ENCODE assay signal across 8 mouse cellular contexts in genomic region chr10:37138778-37139442, GRCm38 (mm10). TPM values are rescaled to one million over a fixed set of nuclear protein-coding genes. Genes with fewer than 3 reads are reported as not detected.
DNase-seq lines count a peak whose midpoint lies in the region; ATAC-seq lines count a peak whose summit lies in the region.

Gene Marcks, minus strand, starts transcription at chr10:37138920.

- H3K36me3 ChIP-seq in hindbrain, embryonic 11.5 days (ENCODE audit: control insufficient read depth, insufficient read depth, low read length): no peaks in the 10 kb centered on the region
- peaks cover 8% of the 10 kb centered on the region for H3K36me3 ChIP-seq in lung, embryonic 16.5 days (ENCODE audit: control insufficient read depth, insufficient read depth, low read length)

- no peaks in the 10 kb centered on the region for H3K27me3 ChIP-seq in hindbrain, embryonic 11.5 days (ENCODE audit: control insufficient read depth, insufficient read depth, low read length)
- H3K27me3 ChIP-seq in lung, embryonic 16.5 days (ENCODE audit: control insufficient read depth, insufficient read depth, low read depth, low read length): no peaks in the 10 kb centered on the region

- H3K9me3 ChIP-seq in hindbrain, embryonic 11.5 days (ENCODE audit: control insufficient read depth, low read length): no peaks in the 10 kb centered on the region
- H3K9me3 ChIP-seq in lung, embryonic 16.5 days (ENCODE audit: control insufficient read depth, low read length): no peaks in the 10 kb centered on the region

- H3K4me3 ChIP-seq in hindbrain, embryonic 11.5 days (ENCODE audit: low read depth, low read length): peak within 1 kb of the TSS; percentile 99
- peak within 1 kb of the TSS; percentile 81 for H3K4me3 ChIP-seq in lung, embryonic 16.5 days (ENCODE audit: low read length)

- peak; percentile 97 for DNase-seq in MN1 (ENCODE audit: low spot score)
- DNase-seq in cerebellum, adult 9-10 months: peak; percentile 80
- DNase-seq in frontal cortex, postnatal 10 days (ENCODE audit: low spot score in 2 of 2): peak; percentile 86 to 90
- peak; percentile 97 for DNase-seq in hindbrain, embryonic 11.5 days (ENCODE audit: low spot score)
- peak; percentile 89 for DNase-seq in layer of hippocampus, adult 9-11 months
- DNase-seq in ovary, postnatal 10 days (ENCODE audit: low spot score): peak; percentile 62
- peak; percentile 93 for DNase-seq in thymus, postnatal 0 days (ENCODE audit: low spot score)

- peak; percentile 67 for ATAC-seq in hindbrain, embryonic 11.5 days (ENCODE audit: low FRiP score)
- ATAC-seq in lung, embryonic 16.5 days (ENCODE audit: low read depth): peak; percentile 58

- peak within 1 kb of the TSS; percentile 54 for H3K4me2 ChIP-seq in hindbrain, embryonic 11.5 days (replicated peaks; ENCODE audit: low read depth, low read length)
- peak within 1 kb of the TSS; percentile 93 for H3K4me2 ChIP-seq in lung, embryonic 16.5 days (ENCODE audit: low read depth, low read length)

- 0 out of 2 replicates have a peak, but pooled peaks cover 2% of the 10 kb centered on the region for H3K4me1 ChIP-seq in hindbrain, embryonic 11.5 days (replicated peaks; ENCODE audit: control insufficient read depth, insufficient read depth, low read length)
- H3K4me1 ChIP-seq in lung, embryonic 16.5 days (replicated peaks; ENCODE audit: control insufficient read depth, insufficient read depth, low read length): peaks cover 11% of the 10 kb centered on the region

- H3K9ac ChIP-seq in hindbrain, embryonic 11.5 days (ENCODE audit: low read depth, low read length): peak within 1 kb of the TSS; percentile 100
- H3K9ac ChIP-seq in lung, embryonic 16.5 days (ENCODE audit: low read length): peak within 1 kb of the TSS; percentile 97

- under 1% methylated on average over 39 of the region's 39 CpGs for WGBS in hindbrain, embryonic 11.5 days
- under 1% methylated on average over 39 of the region's 39 CpGs for WGBS in lung, embryonic 16.5 days

- peak within 1 kb of the TSS; percentile 100 for H3K27ac ChIP-seq in hindbrain, embryonic 11.5 days (ENCODE audit: low read depth, low read length)
- H3K27ac ChIP-seq in lung, embryonic 16.5 days (ENCODE audit: low read length): peak within 1 kb of the TSS; percentile 97

RNA-seq across cellular contexts. Expression of gene Marcks, which starts in this region (rescaled TPM):
- polyA plus RNA-seq in hindbrain, embryonic 11.5 days (2014; fragmentation: Nextera tagmentation; extraction: Ambion mirVana): 407 and 453 TPM in 2 replicates
- polyA plus RNA-seq in lung, embryonic 16.5 days (2015; fragmentation: Nextera tagmentation; extraction: Ambion mirVana): 77.9 and 83.9 TPM in 2 replicates
- polyA plus RNA-seq in thymus, postnatal 0 days (2015; fragmentation: Nextera tagmentation; extraction: Ambion mirVana): 71.5 and 86.6 TPM in 2 replicates

Comparison
In these comparisons a context has a peak if more than half of its experiments do, and no peak if none do; other contexts are left out.
1. Peak in every context shown above with its lines: DNase-seq, ATAC-seq, H3K4me3 ChIP-seq and H3K27ac ChIP-seq.